Mouse (Mus musculus) brain, embryonic 18.5 days (tissue): Measurements from ENCODE around the gene Scmh1.

Source experiments
- DNase-seq: peaks from one replicate; pipeline ENCODE4 v3.0.0-alpha.2; 2012; ENCODE audit warnings: low read depth, low spot score

Scmh1 gene

GRCm38 (mm10) chr4:120405806-120406638, 941 bp downstream of the Scmh1 start:
- no peak for DNase-seq

DNA sequence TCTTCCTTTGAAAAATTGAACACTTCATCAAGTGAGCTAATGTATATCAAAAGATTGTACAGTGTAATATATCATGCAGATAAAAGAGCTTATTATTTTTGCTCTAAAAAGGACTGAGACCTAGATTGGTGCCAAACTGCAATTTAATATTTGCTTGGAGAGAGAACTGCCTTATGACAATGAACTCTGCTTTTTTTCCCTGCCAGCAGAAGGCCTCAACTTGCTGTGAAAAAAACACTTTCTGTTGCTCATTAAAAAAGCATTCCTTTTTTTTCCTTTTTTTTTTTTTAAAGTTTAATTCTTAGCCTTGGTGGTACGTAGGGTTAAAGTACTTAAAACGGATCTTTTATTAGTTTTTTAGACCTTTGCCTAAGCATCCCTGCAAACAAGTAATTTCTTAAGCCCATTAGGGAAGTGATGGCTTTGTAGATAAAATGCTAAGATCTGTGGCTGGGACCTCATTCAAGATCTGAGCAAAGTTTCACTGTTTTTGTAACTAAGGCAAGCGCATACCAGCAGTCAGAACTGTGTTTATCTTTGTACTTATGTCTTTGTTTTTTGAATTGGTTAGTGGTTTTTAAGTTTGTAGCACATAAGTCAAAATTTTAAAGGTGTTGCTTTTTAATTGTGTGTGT, 1.7 kb downstream of the Scmh1 start:
- DNase-seq = no peak

DNA sequence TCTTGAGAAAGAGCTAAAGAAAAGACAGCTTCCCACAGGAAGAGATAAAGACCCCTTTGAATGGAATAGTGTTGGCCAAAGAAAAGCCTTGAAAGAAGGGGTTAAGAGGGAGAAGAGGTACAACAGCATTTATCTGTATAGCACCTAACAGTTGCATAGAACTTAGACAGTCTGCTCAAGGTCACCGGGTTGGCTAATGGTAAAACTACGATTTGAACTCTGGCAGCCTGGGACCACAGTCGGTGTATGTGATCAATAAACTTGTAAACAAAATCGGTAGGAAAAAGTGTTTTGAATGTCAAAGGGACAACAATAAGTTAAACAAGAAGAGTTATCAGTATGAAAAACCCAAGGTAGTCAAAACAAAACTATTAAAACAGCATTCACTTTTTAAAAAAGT, 13.0 kb downstream of the Scmh1 start:
- no peak for DNase-seq

GRCm38 (mm10) chr4:120420193-120420592, 15.1 kb downstream of the Scmh1 start:
- DNase-seq = no peak

- DNase-seq = no peak
These were observed 15.6 kb downstream of the Scmh1 start for GRCm38 (mm10) chr4:120420685-120421084.

GRCm38 (mm10) chr4:120430601-120431000, 25.5 kb downstream of the Scmh1 start:
- DNase-seq = no peak

DNA sequence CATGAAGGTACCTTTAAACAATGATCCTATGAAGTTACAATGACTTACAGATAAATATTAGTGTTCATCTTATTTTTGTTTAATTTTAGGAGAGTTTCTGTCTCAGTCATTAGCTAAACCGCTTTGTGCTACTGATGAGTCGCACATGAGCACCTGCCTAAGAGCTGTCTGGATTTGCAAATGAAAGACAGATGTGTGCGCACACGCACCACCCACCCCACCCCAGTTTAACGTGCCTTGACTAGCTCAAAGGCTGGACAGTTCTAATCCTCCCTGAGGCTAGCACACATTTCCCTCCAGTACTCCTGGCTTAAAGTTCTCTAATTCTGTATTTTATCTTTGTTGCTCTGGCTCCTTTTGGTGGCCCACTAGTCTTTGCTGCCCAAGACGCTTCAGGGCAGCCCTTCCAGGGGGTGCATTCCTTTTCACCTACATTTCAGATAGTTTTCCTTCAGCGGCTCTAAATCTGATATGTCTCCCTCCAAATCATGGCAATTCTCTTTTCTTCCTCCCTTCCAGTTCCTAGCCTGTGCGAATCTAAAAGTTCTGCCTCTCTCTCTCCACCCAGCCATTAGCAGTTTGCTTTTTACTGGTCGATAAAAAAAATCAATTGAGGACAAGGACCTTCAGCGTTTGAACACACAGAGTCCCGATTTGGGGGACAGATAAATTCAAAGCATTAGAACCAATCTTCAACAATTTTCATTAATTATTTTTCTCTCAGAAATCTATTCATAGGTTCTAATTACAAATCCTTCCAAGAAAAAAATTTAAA, 27.7 kb downstream of the Scmh1 start:
- no peak for DNase-seq

DNA sequence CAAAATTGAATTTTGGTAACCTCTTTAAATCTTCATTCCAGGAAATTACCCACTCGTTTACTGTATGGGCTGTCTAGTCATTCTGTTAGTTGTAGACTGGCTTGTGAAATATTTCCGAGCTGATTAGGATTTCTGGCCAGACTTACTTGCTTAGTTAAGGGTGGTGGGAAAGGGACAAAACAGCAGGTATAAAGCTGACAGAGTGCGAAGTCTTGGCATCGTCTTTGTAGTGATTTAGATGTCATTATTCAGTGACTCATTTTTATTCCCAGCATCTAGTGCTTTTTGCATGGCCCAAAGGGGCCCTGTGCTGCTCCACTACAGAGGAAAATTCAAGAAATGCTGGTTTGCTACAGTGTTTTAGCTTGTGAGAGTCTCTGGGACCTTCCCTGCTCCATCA, 56.7 kb downstream of the Scmh1 start:
- no peak for DNase-seq

- DNase-seq = no peak
These were observed 67.9 kb downstream of the Scmh1 start for GRCm38 (mm10) chr4:120472946-120473345.

GRCm38 (mm10) chr4:120487707-120488106, 82.6 kb downstream of the Scmh1 start:
- no peak for DNase-seq

DNA sequence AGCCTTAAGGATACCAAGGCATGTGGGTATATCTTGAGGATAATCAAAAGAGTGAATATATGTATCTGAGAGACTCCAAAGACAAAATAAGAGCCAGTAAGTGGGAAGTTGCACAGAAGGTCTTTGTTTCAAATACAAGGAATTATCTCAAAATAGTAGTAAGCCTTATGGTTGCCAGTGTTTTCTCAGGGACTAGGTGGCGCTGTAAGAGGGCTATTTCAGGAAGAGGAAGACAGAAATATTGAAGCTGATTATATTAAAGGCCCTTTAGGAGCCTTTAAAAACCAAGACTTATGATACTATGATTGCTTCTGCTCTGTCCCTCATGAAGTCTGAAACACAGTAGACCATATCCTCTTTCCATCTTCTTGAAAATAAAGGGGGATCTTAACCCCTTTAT, 101.9 kb downstream of the Scmh1 start:
- no peak for DNase-seq

DNA sequence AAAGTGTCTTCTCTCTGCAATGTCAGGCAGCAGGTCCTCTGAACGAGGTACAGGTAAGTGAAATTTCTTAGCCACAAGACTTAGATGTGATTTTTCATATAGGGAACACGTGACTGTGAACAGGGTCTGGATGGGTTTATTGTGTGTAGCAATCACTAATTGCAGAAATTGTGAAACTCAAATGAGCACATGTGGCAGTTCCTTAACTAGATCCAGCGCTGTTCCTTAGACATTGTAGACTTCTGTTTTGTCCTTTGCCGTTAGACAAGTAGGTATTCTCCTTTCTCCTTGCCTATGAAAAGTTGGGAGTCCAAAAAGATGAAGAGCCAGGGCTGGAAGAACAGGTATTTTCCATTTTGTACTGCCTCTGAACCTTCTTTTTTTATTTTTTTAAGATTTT, 106.1 kb downstream of the Scmh1 start:
- DNase-seq = no peak

DNA sequence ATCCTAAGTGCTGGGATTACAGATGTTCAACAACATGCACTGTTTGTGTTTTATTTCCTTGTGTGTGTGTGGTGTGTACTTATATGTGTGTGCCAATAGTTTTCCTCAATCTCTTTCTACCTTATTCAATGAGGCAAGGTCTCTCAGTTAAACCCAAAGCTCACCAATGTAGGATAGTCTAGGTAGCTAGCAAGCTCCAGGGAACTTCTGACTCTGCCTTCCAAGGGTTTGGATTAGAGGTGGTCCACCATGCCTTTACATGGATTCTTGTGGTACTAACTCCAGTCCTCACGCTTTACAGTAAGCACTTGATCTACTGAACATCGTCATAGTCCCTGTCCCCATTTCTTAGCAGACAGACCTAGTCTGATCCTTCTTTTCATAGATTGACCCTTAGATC, 109.3 kb downstream of the Scmh1 start:
- no peak for DNase-seq

GRCm38 (mm10) chr4:120516491-120516890, 111.4 kb downstream of the Scmh1 start:
- DNase-seq = no peak

- no peak for DNase-seq
These were observed 111.8 kb downstream of the Scmh1 start for GRCm38 (mm10) chr4:120516907-120517306.

- DNase-seq = no peak
These were observed 112.3 kb downstream of the Scmh1 start for GRCm38 (mm10) chr4:120517335-120517734.

DNA sequence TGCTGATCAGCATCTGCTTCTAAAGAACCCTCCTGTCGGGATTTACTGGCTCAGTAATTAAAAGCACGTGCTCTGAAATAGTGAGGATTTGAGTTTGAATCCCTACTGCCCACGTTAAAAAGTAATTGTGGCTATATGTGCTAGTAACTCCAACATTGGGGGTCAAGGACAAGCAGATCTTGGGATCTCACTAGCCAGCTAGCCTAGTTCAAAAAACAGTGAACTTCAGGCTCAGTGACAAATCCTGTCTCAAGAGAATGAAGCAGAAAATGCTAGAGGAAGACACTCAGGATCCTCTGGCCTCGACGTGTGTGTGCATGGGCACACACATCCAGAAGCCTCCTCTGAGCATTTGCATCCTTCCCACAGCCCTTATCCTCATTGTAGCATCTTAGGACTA, 116.7 kb downstream of the Scmh1 start:
- no peak for DNase-seq

GRCm38 (mm10) chr4:120522351-120522750, 117.3 kb downstream of the Scmh1 start:
- no peak for DNase-seq

GRCm38 (mm10) chr4:120523092-120523491, 118.0 kb downstream of the Scmh1 start:
- no peak for DNase-seq

DNA sequence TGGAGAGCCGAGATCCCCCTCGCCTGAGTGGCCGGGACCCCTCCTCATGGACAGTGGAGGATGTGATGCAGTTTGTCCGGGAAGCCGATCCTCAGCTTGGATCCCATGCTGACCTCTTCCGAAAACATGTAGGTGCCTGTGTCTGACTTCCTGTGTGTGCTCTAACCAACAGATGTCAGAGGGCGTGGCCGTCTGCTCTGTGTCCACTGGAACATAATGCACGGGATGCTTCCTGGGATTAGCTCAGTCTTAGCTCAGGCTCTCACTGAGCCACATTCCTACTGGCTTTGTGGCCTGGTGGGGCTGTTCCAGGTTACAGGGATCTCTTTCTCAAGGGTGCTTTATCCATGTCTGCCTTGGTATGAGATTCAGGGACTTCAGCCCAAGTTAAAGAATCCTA, 123.1 kb downstream of the Scmh1 start:
- DNase-seq = no peak

DNA sequence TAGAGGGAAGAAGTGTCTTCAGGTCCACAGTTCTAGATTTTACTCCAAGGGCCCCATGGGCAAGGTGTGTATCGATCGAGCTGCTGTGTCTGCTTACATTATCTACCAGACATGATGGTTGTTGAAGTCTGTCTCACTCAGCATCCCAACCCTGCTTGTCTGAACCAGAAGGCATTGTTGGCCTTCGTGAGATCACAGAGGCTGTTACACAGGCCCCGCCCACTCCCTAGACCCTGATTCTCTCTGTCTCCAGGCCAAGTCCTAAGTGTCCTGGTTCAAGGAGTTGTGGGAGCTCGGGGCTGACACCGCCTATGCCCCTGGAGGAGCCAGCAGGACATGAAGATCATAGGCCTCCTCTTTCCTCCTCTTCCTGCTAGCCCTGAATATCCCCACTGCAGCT, 126.9 kb downstream of the Scmh1 start, which contains the start of gene Slfnl1:
Slfnl1 (plus strand) TSS at position 246 of the 400 bp plus-strand sequence.
- DNase-seq = no peak

- no peak for DNase-seq
These were observed 133.6 kb downstream of the Scmh1 start for GRCm38 (mm10) chr4:120538664-120539063.
